In the genomic region with DNA sequence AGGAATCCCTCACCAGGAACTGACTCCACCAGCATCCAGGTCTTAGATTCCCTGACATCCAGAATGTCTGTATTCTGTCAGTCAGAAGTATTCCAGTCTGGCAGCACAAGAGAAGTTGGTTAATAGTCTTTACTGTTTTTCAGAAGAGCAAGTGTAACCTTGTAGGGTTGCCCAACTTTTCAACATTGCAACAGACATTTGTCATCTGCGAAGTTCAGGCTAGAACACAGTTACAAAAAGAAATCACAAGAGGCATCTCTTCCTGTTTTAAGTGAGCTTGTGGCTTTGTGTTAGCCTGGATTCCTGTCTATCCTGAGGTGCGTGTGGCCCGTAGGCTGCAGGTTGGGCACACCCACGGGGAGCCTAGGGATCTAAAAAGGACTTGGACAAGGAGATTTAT, we compare ENCODE assay signal across 15 mouse cellular contexts.
A peak's percentile ranks its signal among the peaks of the same experiment; 100 is the strongest.
DNase-seq lines count a peak whose midpoint lies in the region; ATAC-seq lines count a peak whose summit lies in the region.
"Had no signal": no experiment of that assay in that cellular context is flagged by ENCODE, and none has a peak within 500 bp of the region (broad histone marks: within the 10 kb centered on the region; RNA-seq: fewer than 3 reads in every experiment).

No protein-coding gene starts in this region.

- peak; percentile 47 for DNase-seq in adrenal gland, adult 8-10 months
- no peak for DNase-seq in adrenal gland, postnatal 4 days (ENCODE audit: low spot score in 2 of 2)
- peak; percentile 72 for DNase-seq in adipocyte (ENCODE audit: low spot score)
- DNase-seq in gonadal fat pad, adult 2 months (ENCODE audit: low read depth), result peak; percentile 89
- no peak for DNase-seq in frontal cortex, adult 2 months (ENCODE audit: extremely low spot score in 1 of 2, low spot score in 1 of 2)
- DNase-seq in cerebellum, adult 18-20 months, result no peak
- DNase-seq: cerebellum, adult 9-10 months; gastrocnemius, postnatal 14 days; heart, postnatal 4 days; lung, embryonic 14.5 days had no signal

- ATAC-seq in megakaryocyte progenitor cell, adult 5-6 weeks (replicated peaks; ENCODE audit: poor library complexity), result peak; percentile 88
- ATAC-seq: forebrain, embryonic 14.5 days; hindbrain, postnatal 0 days; intestine, postnatal 0 days; midbrain, embryonic 16.5 days had no signal

Comparison
In these comparisons a context has a peak if more than half of its experiments do, and no peak if none do; other contexts are left out.
1. DNase-seq: peak in adrenal gland, adult 8-10 months (single experiment), adipocyte (single experiment) and gonadal fat pad, adult 2 months (single experiment); none in adrenal gland, postnatal 4 days (0 of 2), frontal cortex, adult 2 months (0 of 2) and cerebellum, adult 18-20 months (0 of 2).